Mouse (Mus musculus) erythroblast, embryonic 14.5 days (primary cell): Measurements from ENCODE around the gene Zcchc14. TPM values are rescaled to one million over a fixed set of nuclear protein-coding genes. Genes with fewer than 3 reads are reported as not detected.

Experiments
- H3K27me3 ChIP-seq: 2 replicates; pipeline ENCODE4 v1.6.1; 2012; ENCODE audit warnings: inconsistent platforms; ENCODE audit not compliant: control insufficient read depth
- H3K36me3 ChIP-seq: 2 replicates; pipeline ENCODE4 v1.6.1; 2012; ENCODE audit warnings: mild to moderate bottlenecking, inconsistent platforms; ENCODE audit not compliant: control insufficient read depth
- H3K4me1 ChIP-seq: 2 replicates; pipeline ENCODE4 v1.6.1; 2012; ENCODE audit warnings: inconsistent platforms; ENCODE audit not compliant: control insufficient read depth
- H3K4me3 ChIP-seq: replicated peaks from 2 replicates; pipeline ENCODE3; 2012; ENCODE audit warnings: moderate library complexity, mild to moderate bottlenecking, inconsistent platforms
- H3K9me3 ChIP-seq: 2 replicates; pipeline ENCODE4 v1.6.1; 2012; ENCODE audit warnings: low read length, inconsistent platforms, mixed read lengths; ENCODE audit not compliant: control insufficient read depth
- GATA1 ChIP-seq: IDR thresholded peaks from 2 replicates; pipeline ENCODE4 v1.6.1; 2012; ENCODE audit warnings: low read length, inconsistent platforms, mixed read lengths
- TAL1 ChIP-seq: IDR thresholded peaks from 3 replicates; pipeline ENCODE4 v1.6.1; 2012; ENCODE audit warnings: low read length, inconsistent platforms, mixed read lengths
- polyA plus RNA-seq: library from polyadenylated mRNA; stranded (reverse); fragments of >175 nt; gene quantifications from 2 replicates; pipeline ENCODE4 v1.2.3, GENCODE M21; 2012

Zcchc14 gene
- polyA plus RNA-seq, 1 experiment = not detected

- Histone ChIP-seq H3K36me3 (no peaks in the 10 kb centered on the region), H3K9me3 (peaks cover 7% of the 10 kb centered on the region; the same call in 1 of the 2 replicates), H3K4me3 (peak overlapping the region; percentile 49), H3K27me3 (peaks cover 70% of the 10 kb centered on the region), H3K4me1 (peaks cover 2% of the 10 kb centered on the region)
- no peak for TF ChIP-seq TAL1
- TF ChIP-seq GATA1 = no peak
These were observed 779 bp upstream of the Zcchc14 start for GRCm38 (mm10) chr8:121653340-121654019.

GRCm38 (mm10) chr8:121651874-121652361 lies 783 bp downstream of the Zcchc14 start:
- Histone ChIP-seq H3K27me3 (peaks cover 71% of the 10 kb centered on the region), H3K36me3 (no peaks in the 10 kb centered on the region), H3K4me1 (peaks cover 2% of the 10 kb centered on the region), H3K9me3 (peaks cover 7% of the 10 kb centered on the region; the same call in 1 of the 2 replicates), H3K4me3 (peak overlapping the region; percentile 58)
- TF ChIP-seq TAL1 = no peak

- Histone ChIP-seq H3K4me3 (peak overlapping the region; percentile 58), H3K4me1 (peaks cover 2% of the 10 kb centered on the region), H3K9me3 (peaks cover 7% of the 10 kb centered on the region; the same call in 1 of the 2 replicates), H3K27me3 (peaks cover 68% of the 10 kb centered on the region), H3K36me3 (no peaks in the 10 kb centered on the region)
- TF ChIP-seq TAL1 = no peak
- no peak for TF ChIP-seq GATA1
These were observed 1.3 kb downstream of the Zcchc14 start for GRCm38 (mm10) chr8:121651308-121651873.

GRCm38 (mm10) chr8:121650389-121651307 lies 2.1 kb downstream of the Zcchc14 start:
- H3K9me3 ChIP-seq = peaks cover 7% of the 10 kb centered on the region; the same call in 1 of the 2 replicates
- peaks cover 67% of the 10 kb centered on the region for H3K27me3 ChIP-seq
- TF ChIP-seq GATA1 (no peak), TAL1 (no peak)
- H3K36me3 ChIP-seq = no peaks in the 10 kb centered on the region
- H3K4me1 ChIP-seq = peaks cover 2% of the 10 kb centered on the region
- no peak overlapping the region for H3K4me3 ChIP-seq

GRCm38 (mm10) chr8:121649904-121650303 lies 2.8 kb downstream of the Zcchc14 start:
- H3K9me3 ChIP-seq = peaks cover 7% of the 10 kb centered on the region; the same call in 1 of the 2 replicates
- peaks cover 2% of the 10 kb centered on the region for H3K4me1 ChIP-seq
- H3K27me3 ChIP-seq = peaks cover 59% of the 10 kb centered on the region
- no peak for TF ChIP-seq GATA1
- no peak for TF ChIP-seq TAL1
- H3K4me3 ChIP-seq = no peak overlapping the region
- H3K36me3 ChIP-seq = no peaks in the 10 kb centered on the region

- TF ChIP-seq TAL1 (no peak), GATA1 (no peak)
- no peak overlapping the region for H3K4me3 ChIP-seq
- peaks cover 7% of the 10 kb centered on the region; the same call in 1 of the 2 replicates for H3K9me3 ChIP-seq
- peaks cover 2% of the 10 kb centered on the region for H3K4me1 ChIP-seq
- no peaks in the 10 kb centered on the region for H3K36me3 ChIP-seq
- peaks cover 54% of the 10 kb centered on the region for H3K27me3 ChIP-seq
These were observed 3.3 kb downstream of the Zcchc14 start for GRCm38 (mm10) chr8:121649423-121649822.

GRCm38 (mm10) chr8:121648451-121648850 lies 4.2 kb downstream of the Zcchc14 start:
- TF ChIP-seq GATA1 = no peak
- TF ChIP-seq TAL1 = no peak
- H3K4me1 ChIP-seq = peaks cover 2% of the 10 kb centered on the region
- H3K27me3 ChIP-seq = peaks cover 45% of the 10 kb centered on the region
- H3K36me3 ChIP-seq = no peaks in the 10 kb centered on the region
- no peak overlapping the region for H3K4me3 ChIP-seq
- H3K9me3 ChIP-seq = peaks cover 7% of the 10 kb centered on the region; the same call in 1 of the 2 replicates

- Histone ChIP-seq H3K4me3 (no peak overlapping the region), H3K36me3 (no peaks in the 10 kb centered on the region), H3K9me3 (peaks cover 4% of the 10 kb centered on the region; the same call in 1 of the 2 replicates), H3K4me1 (no peaks in the 10 kb centered on the region; the same call in 1 of the 2 replicates), H3K27me3 (peaks cover 37% of the 10 kb centered on the region)
- TF ChIP-seq TAL1 (no peak), GATA1 (no peak)
These were observed 5.0 kb downstream of the Zcchc14 start for GRCm38 (mm10) chr8:121647511-121648215.
